Mouse (Mus musculus) embryonic facial prominence, embryonic 13.5 days (tissue): Measurements from ENCODE around the gene Lysmd4. TPM values are rescaled to one million over a fixed set of nuclear protein-coding genes. Genes with fewer than 3 reads are reported as not detected.

Experiments
- ATAC-seq: fragments of 200-750 bp; cut with Nextera tagmentation; 2 replicates; pipeline ENCODE4 v1.8.0; 2017; ENCODE audit warnings: low read depth; ENCODE audit not compliant: insufficient number of reproducible peaks, insufficient read depth, low FRiP score, low TSS enrichment
- H3K27ac ChIP-seq: fragments of 300-500 bp; sonication (generic); 2 replicates; pipeline ENCODE4 v1.5.1; 2015; ENCODE audit warnings: moderate library complexity, mild to moderate bottlenecking, inconsistent platforms
- H3K27me3 ChIP-seq: fragments of 300-500 bp; sonication (generic); 2 replicates; pipeline ENCODE4 v1.6.1; 2015; ENCODE audit warnings: mild to moderate bottlenecking, inconsistent platforms
- H3K36me3 ChIP-seq: fragments of 300-500 bp; sonication (generic); 2 replicates; pipeline ENCODE4 v1.6.1; 2015; ENCODE audit warnings: mild to moderate bottlenecking, inconsistent platforms
- H3K4me1 ChIP-seq: fragments of 300-500 bp; sonication (generic); 2 replicates; pipeline ENCODE4 v1.6.1; 2015; ENCODE audit warnings: inconsistent platforms
- H3K4me2 ChIP-seq: fragments of 300-500 bp; sonication (generic); 2 replicates; pipeline ENCODE4 v1.6.1; 2015; ENCODE audit warnings: moderate library complexity, mild to moderate bottlenecking, inconsistent platforms
- H3K4me3 ChIP-seq: fragments of 300-500 bp; sonication (generic); 2 replicates; pipeline ENCODE4 v1.5.1; 2015; ENCODE audit warnings: mild to moderate bottlenecking, inconsistent platforms
- H3K9ac ChIP-seq: fragments of 300-500 bp; sonication (generic); 2 replicates; pipeline ENCODE4 v1.6.1; 2015; ENCODE audit warnings: mild to moderate bottlenecking, inconsistent platforms
- H3K9me3 ChIP-seq: fragments of 300-500 bp; sonication (generic); 2 replicates; pipeline ENCODE4 v1.6.1; 2016; ENCODE audit warnings: inconsistent platforms
- WGBS: fragments of 180-500 bp; shearing (Covaris S2); methylation state at CpG from one replicate; pipeline ENCODE4 v1.1.7; 2015; ENCODE audit warnings: mixed read lengths; 5-methylcytosine and 5-hydroxymethylcytosine counted together
- polyA plus RNA-seq: library from polyadenylated mRNA; unstranded; fragments of >200 nt; fragmentation: Nextera tagmentation; extraction: Ambion mirVana; gene quantifications from 2 replicates; pipeline ENCODE4 v1.2.1, GENCODE M21; 2015

The Lysmd4 gene
- polyA plus RNA-seq, 1 experiment from 2014 or later: 16.1 TPM

DNA sequence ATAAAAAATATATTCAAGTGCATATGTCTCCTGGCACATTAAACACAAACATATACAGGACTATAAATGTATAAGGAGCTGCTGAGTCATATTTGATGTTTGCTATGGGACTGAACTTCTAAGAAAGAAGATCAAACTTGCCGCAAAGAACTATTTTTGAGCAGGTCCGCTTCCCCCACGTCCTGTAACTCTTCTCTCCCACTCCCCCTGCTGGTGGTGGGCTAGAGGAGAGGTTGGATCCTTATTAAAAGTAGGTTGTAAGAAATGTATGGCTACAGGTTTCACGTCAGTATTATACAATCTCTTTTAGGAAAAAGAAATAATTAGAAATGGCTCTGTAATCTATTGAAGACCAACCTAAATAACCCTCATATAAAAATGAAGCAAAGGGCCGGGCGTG is 131.3 kb downstream of the Lysmd4 start:
- Histone ChIP-seq H3K36me3 (peaks cover 10% of the 10 kb centered on the region), H3K4me1 (no peaks in the 10 kb centered on the region), H3K27me3 (no peaks in the 10 kb centered on the region), H3K4me3 (no peak overlapping the region), H3K4me2 (no peak overlapping the region), H3K9ac (no peak overlapping the region), H3K27ac (no peak overlapping the region), H3K9me3 (peaks cover 11% of the 10 kb centered on the region; the same call in 1 of the 2 replicates)
- 86% methylated on average over 6 of the region's 6 CpGs for WGBS
- no peak for ATAC-seq

DNA sequence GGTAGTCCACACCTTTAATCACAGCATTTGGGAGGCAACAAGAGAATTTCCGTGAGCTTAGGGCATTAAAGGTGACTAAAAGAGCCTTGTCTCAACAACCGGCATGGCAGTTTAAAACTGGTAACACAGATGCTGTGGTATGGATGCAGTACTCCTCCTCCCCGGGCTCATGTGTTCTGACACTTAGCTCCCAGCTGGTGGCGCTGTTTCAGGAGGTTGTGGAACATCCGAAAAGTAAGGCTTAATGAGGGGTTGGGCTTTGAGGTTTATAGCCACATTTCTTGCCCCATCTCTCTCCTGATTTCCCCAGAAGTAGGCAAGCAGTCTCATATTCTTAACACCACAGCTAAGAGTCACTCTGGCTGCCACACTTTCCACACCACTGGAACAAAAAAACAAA is 133.5 kb downstream of the Lysmd4 start:
- Histone ChIP-seq H3K4me3 (no peak overlapping the region), H3K4me1 (no peaks in the 10 kb centered on the region; the same call in 1 of the 2 replicates), H3K27me3 (no peaks in the 10 kb centered on the region), H3K9ac (no peak overlapping the region), H3K9me3 (peaks cover 11% of the 10 kb centered on the region; the same call in 1 of the 2 replicates), H3K4me2 (no peak overlapping the region), H3K36me3 (peaks cover 10% of the 10 kb centered on the region), H3K27ac (no peak overlapping the region)
- 97% methylated on average over 5 of the region's 5 CpGs for WGBS
- ATAC-seq: no peak

Other genes starting within 250 kb of the Lysmd4 start
- gene Mef2a, start 150.3 kb downstream of the Lysmd4 start, polyA plus RNA-seq: 38.4 and 47.5 TPM in 2 replicates